Mouse (Mus musculus): ENCODE measurements around the gene Alms1. TPM values are rescaled to one million over a fixed set of nuclear protein-coding genes. Genes with fewer than 3 reads are reported as not detected.

The Alms1 gene
- polyA plus RNA-seq, 1 experiment from 2014 or later, result 6.2 TPM

DNA sequence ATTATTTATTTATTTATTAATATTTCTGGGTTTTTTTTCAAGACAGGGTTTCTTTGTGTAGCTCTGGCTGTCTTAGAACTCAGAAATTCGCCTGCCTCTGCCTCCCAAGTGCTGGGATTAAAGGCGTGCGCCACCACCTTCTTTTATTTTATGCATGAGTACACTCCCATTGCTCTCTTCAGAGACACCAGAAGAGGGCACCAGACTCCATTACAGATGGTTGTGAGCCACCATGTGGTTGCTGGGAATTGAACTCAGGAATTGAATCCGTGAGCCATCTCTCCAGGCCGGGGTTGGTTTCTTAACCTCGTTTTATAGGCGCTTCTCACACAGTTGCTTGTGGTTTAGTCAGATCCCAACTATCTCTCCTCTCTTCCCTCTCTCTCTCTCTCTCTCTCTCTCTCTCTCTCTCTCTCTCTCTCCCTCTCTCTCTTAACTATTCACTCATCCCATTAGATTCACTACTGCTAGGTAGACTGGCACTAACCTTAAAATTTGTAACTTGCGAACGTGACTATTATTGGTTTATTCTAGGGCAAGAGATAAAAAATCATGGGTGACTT is 445 bp upstream of the Alms1 start:
- 34% methylated on average over 9 of the region's 9 CpGs for WGBS
- Histone ChIP-seq H3K4me2 (ENCODE audit: low read length) (peak overlapping the region; percentile 59), H3K4me3 (replicated peaks; ENCODE audit: low read length) (peak overlapping the region; percentile 73), H3K9me3 (ENCODE audit: control insufficient read depth, low read length) (no peaks in the 10 kb centered on the region), H3K27ac (ENCODE audit: low read length) (no peak overlapping the region), H3K27me3 (replicated peaks; ENCODE audit: control insufficient read depth, insufficient read depth, low read length) (no peaks in the 10 kb centered on the region), H3K4me1 (replicated peaks; ENCODE audit: control insufficient read depth, insufficient read depth, low read length) (peaks cover 21% of the 10 kb centered on the region), H3K9ac (replicated peaks; ENCODE audit: low read depth, low read length) (no peak overlapping the region), H3K36me3 (ENCODE audit: control insufficient read depth, insufficient read depth) (no peaks in the 10 kb centered on the region)
- ATAC-seq, result no peak

- H3K4me1 ChIP-seq (replicated peaks; ENCODE audit: control insufficient read depth, insufficient read depth, low read length), result peaks cover 21% of the 10 kb centered on the region
- H3K9me3 ChIP-seq (ENCODE audit: control insufficient read depth, low read length), result no peaks in the 10 kb centered on the region
- ATAC-seq, result peak; percentile 21
- H3K27ac ChIP-seq (ENCODE audit: low read length), result peak overlapping the region; percentile 84
- WGBS, result 0% methylated on average over 10 of the region's 10 CpGs
- no peaks in the 10 kb centered on the region for H3K36me3 ChIP-seq (ENCODE audit: control insufficient read depth, insufficient read depth)
- H3K9ac ChIP-seq (replicated peaks; ENCODE audit: low read depth, low read length), result peak overlapping the region; percentile 75
- no peaks in the 10 kb centered on the region for H3K27me3 ChIP-seq (replicated peaks; ENCODE audit: control insufficient read depth, insufficient read depth, low read length)
- H3K4me3 ChIP-seq (replicated peaks; ENCODE audit: low read length), result peak overlapping the region; percentile 73
- peak overlapping the region; percentile 59 for H3K4me2 ChIP-seq (ENCODE audit: low read length)
These were observed 833 bp downstream of the Alms1 start for GRCm38 (mm10) chr6:85588164-85588563.

GRCm38 (mm10) chr6:85588568-85588967 is 1.2 kb downstream of the Alms1 start:
- Histone ChIP-seq H3K27ac (ENCODE audit: low read length) (no peak overlapping the region), H3K4me2 (ENCODE audit: low read length) (peak overlapping the region; percentile 59), H3K9ac (replicated peaks; ENCODE audit: low read depth, low read length) (peak overlapping the region; percentile 75; the same call in 1 of the 2 replicates), H3K4me3 (replicated peaks; ENCODE audit: low read length) (peak overlapping the region; percentile 73), H3K36me3 (ENCODE audit: control insufficient read depth, insufficient read depth) (no peaks in the 10 kb centered on the region), H3K9me3 (ENCODE audit: control insufficient read depth, low read length) (no peaks in the 10 kb centered on the region), H3K4me1 (replicated peaks; ENCODE audit: control insufficient read depth, insufficient read depth, low read length) (peaks cover 21% of the 10 kb centered on the region), H3K27me3 (replicated peaks; ENCODE audit: control insufficient read depth, insufficient read depth, low read length) (no peaks in the 10 kb centered on the region)
- whole genome bisulfite sequencing, result 4% methylated on average over 4 of the region's 4 CpGs
- no peak for ATAC-seq

DNA sequence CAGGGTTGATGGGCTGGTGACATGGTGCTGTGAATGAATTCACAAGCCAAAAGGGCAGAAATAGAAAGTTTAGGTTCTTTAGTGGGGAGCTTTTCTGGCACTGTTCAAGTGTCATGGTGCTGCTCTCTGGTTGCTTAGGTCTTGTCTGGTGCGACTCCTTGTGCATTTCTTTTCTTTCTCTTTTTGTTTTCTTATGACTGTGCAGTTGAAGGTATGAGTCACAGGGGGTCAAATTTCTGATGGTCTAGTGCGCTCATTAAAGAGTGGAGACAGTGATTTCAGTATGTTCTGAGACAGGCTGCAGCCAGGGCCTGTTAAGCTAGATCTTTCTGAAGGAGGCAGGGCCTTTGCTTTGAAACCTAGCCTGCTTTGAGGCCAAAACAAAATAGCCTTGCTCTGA is 2.8 kb downstream of the Alms1 start:
- ATAC-seq, result no peak
- Histone ChIP-seq H3K4me1 (replicated peaks; ENCODE audit: control insufficient read depth, insufficient read depth, low read length) (peaks cover 21% of the 10 kb centered on the region), H3K9me3 (ENCODE audit: control insufficient read depth, low read length) (no peaks in the 10 kb centered on the region), H3K27me3 (replicated peaks; ENCODE audit: control insufficient read depth, insufficient read depth, low read length) (no peaks in the 10 kb centered on the region), H3K9ac (replicated peaks; ENCODE audit: low read depth, low read length) (no peak overlapping the region), H3K4me3 (replicated peaks; ENCODE audit: low read length) (no peak overlapping the region), H3K27ac (ENCODE audit: low read length) (no peak overlapping the region), H3K36me3 (ENCODE audit: control insufficient read depth, insufficient read depth) (no peaks in the 10 kb centered on the region), H3K4me2 (ENCODE audit: low read length) (peak overlapping the region; percentile 16)
- 58% methylated on average over 2 of the region's 2 CpGs for WGBS

DNA sequence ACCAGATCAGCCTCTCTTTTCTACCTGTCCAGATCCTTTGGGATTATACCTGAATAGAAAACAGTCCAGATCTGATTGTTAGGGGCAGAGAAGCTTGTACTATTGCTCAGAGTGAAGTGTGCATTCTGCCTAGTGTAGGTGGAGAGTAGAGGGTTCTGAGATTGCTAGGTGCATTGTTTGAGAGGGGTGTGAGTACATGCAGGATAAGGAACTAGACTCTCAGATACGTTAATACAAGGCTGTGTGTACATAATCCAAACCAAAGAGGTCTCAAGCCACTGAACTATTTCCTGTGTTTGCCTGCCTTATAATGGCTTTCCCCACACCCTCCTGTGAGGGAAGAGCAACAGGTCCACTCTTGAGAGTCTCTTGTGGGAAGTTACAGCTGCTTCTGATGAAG is 12.0 kb downstream of the Alms1 start:
- 60% methylated on average over 1 of the region's 1 CpGs for WGBS
- ATAC-seq, result no peak
- H3K9ac ChIP-seq (replicated peaks; ENCODE audit: low read depth, low read length), result no peak overlapping the region
- no peak overlapping the region for H3K27ac ChIP-seq (ENCODE audit: low read length)
- no peaks in the 10 kb centered on the region for H3K9me3 ChIP-seq (ENCODE audit: control insufficient read depth, low read length)
- H3K27me3 ChIP-seq (replicated peaks; ENCODE audit: control insufficient read depth, insufficient read depth, low read length), result no peaks in the 10 kb centered on the region
- no peaks in the 10 kb centered on the region for H3K36me3 ChIP-seq (ENCODE audit: control insufficient read depth, insufficient read depth)
- no peak overlapping the region for H3K4me2 ChIP-seq (ENCODE audit: low read length)
- no peak overlapping the region for H3K4me3 ChIP-seq (replicated peaks; ENCODE audit: low read length)
- no peaks in the 10 kb centered on the region for H3K4me1 ChIP-seq (replicated peaks; ENCODE audit: control insufficient read depth, insufficient read depth, low read length)

DNA sequence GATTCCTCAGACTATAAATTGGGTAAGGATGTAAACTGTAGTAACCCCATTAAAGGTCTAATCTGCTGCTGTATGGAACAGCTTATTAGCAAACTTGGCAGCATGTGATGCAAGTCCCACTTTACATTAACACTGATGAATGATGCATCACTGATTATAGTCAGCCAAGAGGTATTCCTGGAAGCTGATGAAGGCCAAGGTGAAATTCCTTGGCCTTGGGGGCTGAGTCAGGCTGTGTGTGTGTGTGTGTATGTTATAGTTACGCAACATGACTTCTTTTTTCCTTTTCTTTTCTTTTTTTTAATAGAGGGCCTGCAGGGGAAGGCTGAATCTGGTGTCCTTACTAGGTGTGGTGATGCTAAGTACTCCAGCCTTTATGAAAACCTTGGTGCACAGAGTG is 23.2 kb downstream of the Alms1 start:
- Histone ChIP-seq H3K27me3 (replicated peaks; ENCODE audit: control insufficient read depth, insufficient read depth, low read length) (no peaks in the 10 kb centered on the region), H3K9me3 (ENCODE audit: control insufficient read depth, low read length) (no peaks in the 10 kb centered on the region), H3K4me1 (replicated peaks; ENCODE audit: control insufficient read depth, insufficient read depth, low read length) (no peaks in the 10 kb centered on the region), H3K4me3 (replicated peaks; ENCODE audit: low read length) (no peak overlapping the region), H3K9ac (replicated peaks; ENCODE audit: low read depth, low read length) (no peak overlapping the region), H3K4me2 (ENCODE audit: low read length) (no peak overlapping the region), H3K27ac (ENCODE audit: low read length) (no peak overlapping the region), H3K36me3 (ENCODE audit: control insufficient read depth, insufficient read depth) (peaks cover 13% of the 10 kb centered on the region)
- no peak for ATAC-seq
- 96% methylated on average over 1 of the region's 1 CpGs for WGBS

DNA sequence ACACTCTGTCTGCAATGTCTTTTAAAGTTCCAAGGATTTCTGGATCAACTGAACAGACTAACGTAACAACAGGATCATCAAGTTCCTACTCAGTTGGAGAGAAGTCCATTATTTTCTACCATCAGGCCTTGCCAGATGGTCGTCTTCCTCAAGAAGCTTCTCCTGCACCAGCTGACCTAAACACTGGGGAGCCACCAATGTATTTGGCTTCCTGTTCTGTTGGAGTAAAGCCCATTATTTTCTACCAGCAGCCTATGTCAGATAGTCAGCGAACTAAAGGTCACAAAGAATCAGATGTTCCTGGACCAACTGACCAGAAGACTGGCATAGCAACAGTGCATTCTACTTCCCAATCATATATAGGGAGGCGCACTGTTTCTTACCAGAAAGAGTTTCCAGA is 33.5 kb downstream of the Alms1 start:
- Histone ChIP-seq H3K9ac (replicated peaks; ENCODE audit: low read depth, low read length) (no peak overlapping the region), H3K27ac (ENCODE audit: low read length) (no peak overlapping the region), H3K4me1 (replicated peaks; ENCODE audit: control insufficient read depth, insufficient read depth, low read length) (no peaks in the 10 kb centered on the region), H3K4me3 (replicated peaks; ENCODE audit: low read length) (no peak overlapping the region), H3K4me2 (ENCODE audit: low read length) (no peak overlapping the region), H3K36me3 (ENCODE audit: control insufficient read depth, insufficient read depth) (peaks cover 30% of the 10 kb centered on the region), H3K9me3 (ENCODE audit: control insufficient read depth, low read length) (no peaks in the 10 kb centered on the region), H3K27me3 (replicated peaks; ENCODE audit: control insufficient read depth, insufficient read depth, low read length) (no peaks in the 10 kb centered on the region)
- WGBS, result 97% methylated on average over 4 of the region's 4 CpGs
- ATAC-seq, result no peak

DNA sequence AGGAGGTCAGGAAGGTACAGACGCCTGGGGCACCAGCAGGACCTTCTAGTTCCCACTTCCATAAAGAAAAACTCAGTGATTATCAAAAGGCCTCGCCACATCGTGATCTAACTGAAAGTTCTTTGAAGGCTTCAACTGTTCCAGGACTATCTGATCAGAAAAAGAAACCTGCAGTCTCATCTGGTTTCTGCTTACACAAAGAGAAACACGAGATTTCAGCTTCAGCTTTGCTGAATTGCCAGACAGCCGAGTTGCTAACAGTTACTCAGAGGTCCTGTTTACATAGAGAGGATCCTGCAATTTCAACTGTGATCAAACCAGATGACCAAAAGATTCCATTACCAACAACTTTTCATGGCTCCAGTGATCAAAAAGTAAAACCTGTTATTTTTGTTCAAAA is 34.3 kb downstream of the Alms1 start:
- Histone ChIP-seq H3K4me2 (ENCODE audit: low read length) (no peak overlapping the region), H3K9ac (replicated peaks; ENCODE audit: low read depth, low read length) (no peak overlapping the region), H3K4me3 (replicated peaks; ENCODE audit: low read length) (no peak overlapping the region), H3K9me3 (ENCODE audit: control insufficient read depth, low read length) (no peaks in the 10 kb centered on the region), H3K36me3 (ENCODE audit: control insufficient read depth, insufficient read depth) (peaks cover 31% of the 10 kb centered on the region), H3K27ac (ENCODE audit: low read length) (no peak overlapping the region), H3K27me3 (replicated peaks; ENCODE audit: control insufficient read depth, insufficient read depth, low read length) (no peaks in the 10 kb centered on the region), H3K4me1 (replicated peaks; ENCODE audit: control insufficient read depth, insufficient read depth, low read length) (no peaks in the 10 kb centered on the region)
- WGBS, result 93% methylated on average over 5 of the region's 5 CpGs
- ATAC-seq, result no peak

GRCm38 (mm10) chr6:85624511-85624910 is 37.2 kb downstream of the Alms1 start:
- H3K4me3 ChIP-seq (replicated peaks; ENCODE audit: low read length), result no peak overlapping the region
- peaks cover 40% of the 10 kb centered on the region for H3K36me3 ChIP-seq (ENCODE audit: control insufficient read depth, insufficient read depth)
- no peaks in the 10 kb centered on the region for H3K9me3 ChIP-seq (ENCODE audit: control insufficient read depth, low read length)
- H3K27ac ChIP-seq (ENCODE audit: low read length), result no peak overlapping the region
- 98% methylated on average over 4 of the region's 4 CpGs for WGBS
- no peak overlapping the region for H3K4me2 ChIP-seq (ENCODE audit: low read length)
- no peaks in the 10 kb centered on the region for H3K4me1 ChIP-seq (replicated peaks; ENCODE audit: control insufficient read depth, insufficient read depth, low read length)
- H3K9ac ChIP-seq (replicated peaks; ENCODE audit: low read depth, low read length), result no peak overlapping the region
- no peaks in the 10 kb centered on the region for H3K27me3 ChIP-seq (replicated peaks; ENCODE audit: control insufficient read depth, insufficient read depth, low read length)
- ATAC-seq, result no peak

GRCm38 (mm10) chr6:85633165-85633564 is 45.8 kb downstream of the Alms1 start:
- 10% methylated on average over 8 of the region's 8 CpGs for WGBS
- H3K4me3 ChIP-seq (replicated peaks; ENCODE audit: low read length), result no peak overlapping the region
- ATAC-seq, result no peak
- H3K27ac ChIP-seq (ENCODE audit: low read length), result no peak overlapping the region
- H3K4me1 ChIP-seq (replicated peaks; ENCODE audit: control insufficient read depth, insufficient read depth, low read length), result no peaks in the 10 kb centered on the region
- H3K9ac ChIP-seq (replicated peaks; ENCODE audit: low read depth, low read length), result no peak overlapping the region
- H3K27me3 ChIP-seq (replicated peaks; ENCODE audit: control insufficient read depth, insufficient read depth, low read length), result no peaks in the 10 kb centered on the region
- H3K4me2 ChIP-seq (ENCODE audit: low read length), result no peak overlapping the region
- no peaks in the 10 kb centered on the region for H3K9me3 ChIP-seq (ENCODE audit: control insufficient read depth, low read length)
- H3K36me3 ChIP-seq (ENCODE audit: control insufficient read depth, insufficient read depth), result peaks cover 13% of the 10 kb centered on the region
